Mouse (Mus musculus) effector memory CD4-positive, alpha-beta T cell, adult 7 months (primary cell): ENCODE data around the gene Snrpb2. TPM values are rescaled to one million over a fixed set of nuclear protein-coding genes. Genes with fewer than 3 reads are reported as not detected.

Experiments
- polyA plus RNA-seq: library from polyadenylated mRNA; unstranded; fragments of 100-300 nt; shearing (Covaris generic); gene quantifications from one replicate; pipeline ENCODE4 v1.2.1, GENCODE M21; 2017

The Snrpb2 gene
- polyA plus RNA-seq = 50.1 TPM

DNA sequence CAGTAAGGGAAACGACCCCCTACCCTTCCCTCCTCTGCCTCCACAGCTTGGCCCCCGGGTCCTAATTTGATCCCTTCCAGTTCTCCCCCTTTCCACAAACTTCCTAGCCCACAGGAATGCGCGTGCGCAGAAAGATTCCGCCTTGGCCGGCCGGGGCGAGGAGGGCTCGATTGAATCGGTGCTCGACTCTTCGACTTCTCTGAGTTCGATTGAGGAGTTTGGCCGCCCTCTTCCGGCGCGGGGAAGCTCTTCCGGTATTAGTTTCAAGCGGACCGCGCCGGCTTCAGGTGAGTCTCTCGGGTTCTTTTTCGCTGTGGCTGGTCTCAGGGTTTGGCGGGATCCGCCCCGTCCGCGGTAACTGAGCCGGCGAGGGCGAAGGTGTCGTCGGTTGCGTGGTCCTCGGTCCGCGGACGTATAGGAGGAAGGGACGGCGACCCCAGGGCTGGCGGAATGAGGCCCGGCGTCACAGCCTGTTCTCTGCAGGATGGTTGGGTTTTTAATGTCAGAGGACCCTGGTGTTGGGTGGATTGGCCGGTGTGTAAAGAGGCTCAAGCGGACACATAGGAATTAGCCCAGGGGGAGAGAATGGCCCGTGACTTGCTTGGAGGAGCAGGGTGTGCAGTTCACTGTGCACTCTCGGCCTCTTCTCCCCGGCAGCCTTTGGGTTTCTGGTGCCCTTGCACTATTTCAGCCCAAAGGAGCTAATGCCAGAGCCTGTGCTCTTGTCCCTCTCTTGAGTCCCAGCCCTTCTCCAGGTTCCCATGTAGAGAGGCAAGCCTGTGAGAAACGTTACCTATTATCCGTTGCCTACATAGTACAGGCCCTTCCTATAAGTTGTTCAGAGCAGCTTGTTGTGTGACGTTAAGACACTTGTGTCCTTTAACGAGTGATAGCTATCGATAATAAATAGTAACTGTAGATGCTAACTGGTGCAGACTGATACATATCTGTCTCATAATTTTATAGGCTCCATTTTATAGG, at the start of gene Snrpb2:
Gene Snrpb2 (plus strand): TSS at position 228 of the 981 bp plus-strand sequence.

GRCm38 (mm10) chr2:143078198-143078851, 15.5 kb downstream of the Snrpb2 start, which contains the start of gene Otor:
Otor (plus strand) TSS chr2:143078473.

Other genes with a start within 250 kb of the Snrpb2 start
- gene Kif16b, start 161.5 kb upstream of the Snrpb2 start, polyA plus RNA-seq = 16.4 TPM
- not detected for gene Otor, start 15.4 kb downstream of the Snrpb2 start, polyA plus RNA-seq